In genomic region chr1:66940903-66941302, GRCm38 (mm10) we compare ENCODE assay signal across 9 mouse cellular contexts. TPM values are rescaled to one million over a fixed set of nuclear protein-coding genes. Genes with fewer than 3 reads are reported as not detected.
DNase-seq lines count a peak whose midpoint lies in the region; ATAC-seq and TF ChIP-seq lines count a peak whose summit lies in the region.
"Had no signal": no experiment of that assay in that cellular context is flagged by ENCODE, and none has a peak within 500 bp of the region (broad histone marks: within the 10 kb centered on the region; RNA-seq: fewer than 3 reads in every experiment).

No protein-coding gene starts in this region.

- no peak overlapping the region for H3K4me2 ChIP-seq in midbrain, postnatal 0 days (ENCODE audit: low read depth, low read length, poor library complexity, severe bottlenecking)
- no peak overlapping the region for H3K4me2 ChIP-seq in midbrain, embryonic 15.5 days
- H3K4me2 ChIP-seq in stomach, embryonic 16.5 days (ENCODE audit: low read depth, low read length), result no peak overlapping the region

- no peak for ATAC-seq in midbrain, postnatal 0 days (ENCODE audit: low FRiP score)
- ATAC-seq in midbrain, embryonic 15.5 days (replicated peaks), result no peak
- ATAC-seq in stomach, embryonic 16.5 days (ENCODE audit: insufficient read depth, low FRiP score), result peak; percentile 78

- H3K27me3 ChIP-seq in midbrain, postnatal 0 days (ENCODE audit: insufficient read depth, low read length), result no peaks in the 10 kb centered on the region
- H3K27me3 ChIP-seq in midbrain, embryonic 15.5 days (replicated peaks), result no peaks in the 10 kb centered on the region
- no peaks in the 10 kb centered on the region for H3K27me3 ChIP-seq in kidney, adult 2 months (replicated peaks; ENCODE audit: control insufficient read depth, insufficient read depth, low read length)
- H3K27me3 ChIP-seq in stomach, embryonic 16.5 days (ENCODE audit: control insufficient read depth, insufficient read depth, low read length), result no peaks in the 10 kb centered on the region

- DNase-seq in gastrocnemius, adult 18-20 months (ENCODE audit: low spot score), result peak; percentile 50
- no peak for DNase-seq in gastrocnemius, postnatal 36 days
- peak; percentile 31 for DNase-seq in midbrain, postnatal 0 days (ENCODE audit: low spot score)
- peak; percentile 37 for DNase-seq in kidney, adult 2 months
- no peak for DNase-seq in left cerebral cortex, postnatal 14 days (ENCODE audit: low spot score in 2 of 2)
- no peak for DNase-seq in thymus, postnatal 25 days
- DNase-seq: thymus, postnatal 14 days had no signal

- H3K4me3 ChIP-seq in midbrain, postnatal 0 days (ENCODE audit: low read depth, low read length), result no peak overlapping the region
- H3K4me3 ChIP-seq in midbrain, embryonic 15.5 days, result no peak overlapping the region
- no peak overlapping the region for H3K4me3 ChIP-seq in kidney, adult 2 months (ENCODE audit: insufficient read depth, low read depth, low read length)
- H3K4me3 ChIP-seq in stomach, embryonic 16.5 days (replicated peaks; ENCODE audit: low read length), result no peak overlapping the region

- no peak overlapping the region for H3K27ac ChIP-seq in midbrain, postnatal 0 days (ENCODE audit: low read depth, low read length)
- H3K27ac ChIP-seq in midbrain, embryonic 15.5 days, result no peak overlapping the region
- H3K27ac ChIP-seq in kidney, adult 2 months (ENCODE audit: insufficient read depth, low read depth, low read length), result no peak overlapping the region
- no peak overlapping the region for H3K27ac ChIP-seq in stomach, embryonic 16.5 days (ENCODE audit: low read length)

- intact Hi-C loops in gastrocnemius, postnatal 36 days (cut with DNase I), result no loop called here
- intact Hi-C loops in left cerebral cortex, postnatal 14 days (cut with DNase I), result no loop called here

- H3K9ac ChIP-seq in midbrain, postnatal 0 days (replicated peaks; ENCODE audit: low read length, poor library complexity, severe bottlenecking), result no peak overlapping the region
- no peak overlapping the region for H3K9ac ChIP-seq in midbrain, embryonic 15.5 days
- no peak overlapping the region for H3K9ac ChIP-seq in stomach, embryonic 16.5 days (ENCODE audit: low read length)

- no peaks in the 10 kb centered on the region for H3K9me3 ChIP-seq in midbrain, postnatal 0 days (ENCODE audit: low read length)
- H3K9me3 ChIP-seq in midbrain, embryonic 15.5 days, result no peaks in the 10 kb centered on the region
- no peaks in the 10 kb centered on the region for H3K9me3 ChIP-seq in stomach, embryonic 16.5 days (replicated peaks; ENCODE audit: control insufficient read depth, low read length)

- peak; percentile 61 for TF ChIP-seq CTCF in midbrain, postnatal 0 days (IDR thresholded peaks at IDR 0.05)
- TF ChIP-seq CTCF in kidney, adult 2 months (conservative IDR thresholded peaks at IDR 0.05; ENCODE audit: insufficient read depth, insufficient read length, low read depth, low read length), result peak; percentile 74

- TF ChIP-seq POLR2A in kidney, adult 2 months (IDR thresholded peaks at IDR 0.05; ENCODE audit: low read depth, low read length), result no peak

- no peaks in the 10 kb centered on the region for H3K4me1 ChIP-seq in midbrain, postnatal 0 days (ENCODE audit: insufficient read depth, low read length)
- H3K4me1 ChIP-seq in midbrain, embryonic 15.5 days, result no peaks in the 10 kb centered on the region
- no peaks in the 10 kb centered on the region for H3K4me1 ChIP-seq in kidney, adult 2 months (ENCODE audit: control insufficient read depth, insufficient read depth, low read length)
- H3K4me1 ChIP-seq in stomach, embryonic 16.5 days (ENCODE audit: control insufficient read depth, insufficient read depth, low read length), result no peaks in the 10 kb centered on the region

- WGBS in midbrain, postnatal 0 days, result 54% methylated on average over 6 of the region's 6 CpGs
- WGBS in midbrain, embryonic 15.5 days, result 59% methylated on average over 6 of the region's 6 CpGs
- WGBS in kidney, adult 2 months, result 19% methylated on average over 6 of the region's 6 CpGs
- 45% methylated on average over 6 of the region's 6 CpGs for WGBS in stomach, embryonic 16.5 days

- H3K36me3 ChIP-seq in midbrain, postnatal 0 days (ENCODE audit: insufficient read depth, low read length), result no peaks in the 10 kb centered on the region
- H3K36me3 ChIP-seq in midbrain, embryonic 15.5 days (replicated peaks), result no peaks in the 10 kb centered on the region
- H3K36me3 ChIP-seq in kidney, adult 2 months (ENCODE audit: control insufficient read depth, insufficient read depth, low read length), result no peaks in the 10 kb centered on the region
- no peaks in the 10 kb centered on the region for H3K36me3 ChIP-seq in stomach, embryonic 16.5 days (ENCODE audit: control insufficient read depth, insufficient read depth, low read length)

RNA-seq across cellular contexts. Expression of gene Myl1, which starts 4.3 kb away (rescaled TPM):
- over 10,000 TPM; 17,981 to 19,696 TPM for total RNA-seq in gastrocnemius, adult 18-20 months (2021)
- over 10,000 TPM; 25,842 to 31,394 TPM for total RNA-seq in gastrocnemius, postnatal 36 days (2021)
- total RNA-seq in midbrain, postnatal 0 days (2014; rRNA removed), result 0.38 and 2.6 TPM in 2 replicates
- 0.43 and 1.3 TPM in 2 replicates for polyA plus RNA-seq in midbrain, postnatal 0 days (2015; fragmentation: Nextera tagmentation; extraction: Ambion mirVana)
- polyA plus RNA-seq in midbrain, embryonic 15.5 days (2015; fragmentation: Nextera tagmentation; extraction: Ambion mirVana), result 0.66 and 0.81 TPM in 2 replicates
- 1.2 and 56.0 TPM in 2 replicates for polyA plus RNA-seq in kidney, adult 2 months (2012; rRNA removed)
- 20.9 and 498 TPM in 2 replicates for polyA plus RNA-seq in stomach, embryonic 16.5 days (2015; fragmentation: Nextera tagmentation; extraction: Ambion mirVana)
- 1 to 10 TPM in 1 of 2 experiments, under 1 TPM in 1; 0.62 to 2.1 TPM for total RNA-seq in left cerebral cortex, postnatal 14 days (2021)

Comparison
In these comparisons a context has a peak if more than half of its experiments do, and no peak if none do; other contexts are left out.
1. DNase-seq: peak in gastrocnemius, adult 18-20 months (single experiment), midbrain, postnatal 0 days (single experiment) and kidney, adult 2 months (single experiment); none in gastrocnemius, postnatal 36 days (0 of 2), left cerebral cortex, postnatal 14 days (0 of 2) and thymus, postnatal 25 days (single experiment).
2. RNA of gene Myl1, which starts 4.3 kb away (total RNA-seq): 25,842 to 31,394 TPM in gastrocnemius, postnatal 36 days and 17,981 to 19,696 TPM in gastrocnemius, adult 18-20 months; 0.38 to 2.6 TPM in midbrain, postnatal 0 days and 0.62 to 2.1 TPM in left cerebral cortex, postnatal 14 days; every median in the first group is over 1,000 times any median in the second.